Mouse (Mus musculus) intestine, embryonic 14.5 days (tissue): Measurements from ENCODE around the gene Radil. TPM values are rescaled to one million over a fixed set of nuclear protein-coding genes. Genes with fewer than 3 reads are reported as not detected.

Source experiments
- ATAC-seq: fragments of 200-750 bp; cut with Nextera tagmentation; replicated peaks from 2 replicates; pipeline ENCODE4 v1.8.0; 2017; ENCODE audit warnings: low read depth, moderate number of reproducible peaks, moderate TSS enrichment, moderate library complexity; ENCODE audit not compliant: low FRiP score, low TSS enrichment
- DNase-seq: peaks from one replicate; pipeline ENCODE4 v3.0.0-alpha.2; 2018; ENCODE audit warnings: low spot score
- H3K27ac ChIP-seq: fragments of 300-500 bp; sonication (generic); 2 replicates; pipeline ENCODE4 v1.5.1; 2014; ENCODE audit warnings: low read depth, mild to moderate bottlenecking, control low read depth
- H3K27me3 ChIP-seq: fragments of 300-500 bp; sonication (generic); replicated peaks from 2 replicates; pipeline ENCODE4 v1.6.1; 2014; ENCODE audit warnings: low read length, control low read depth; ENCODE audit not compliant: control insufficient read depth, insufficient read depth
- H3K36me3 ChIP-seq: fragments of 300-500 bp; sonication (generic); 2 replicates; pipeline ENCODE4 v1.6.1; 2014; ENCODE audit warnings: low read length, control low read depth; ENCODE audit not compliant: control insufficient read depth, insufficient read depth
- H3K4me1 ChIP-seq: fragments of 300-500 bp; sonication (generic); replicated peaks from 2 replicates; pipeline ENCODE4 v1.6.1; 2014; ENCODE audit warnings: low read length, control low read depth, mixed read lengths; ENCODE audit not compliant: control insufficient read depth, insufficient read depth
- H3K4me2 ChIP-seq: fragments of 300-500 bp; sonication (generic); 2 replicates; pipeline ENCODE4 v1.6.1; 2014; ENCODE audit warnings: low read length
- H3K4me3 ChIP-seq: fragments of 300-500 bp; sonication (generic); 2 replicates; pipeline ENCODE4 v1.5.1; 2014; ENCODE audit warnings: low read depth, low read length, control low read depth, mixed read lengths
- H3K9ac ChIP-seq: fragments of 300-500 bp; sonication (generic); 2 replicates; pipeline ENCODE4 v1.6.1; 2014; ENCODE audit warnings: mild to moderate bottlenecking, low read length
- H3K9me3 ChIP-seq: fragments of 300-500 bp; sonication (generic); 2 replicates; pipeline ENCODE4 v1.6.1; 2016; ENCODE audit warnings: low read length, control low read depth; ENCODE audit not compliant: control insufficient read depth
- WGBS: fragments of 180-500 bp; shearing (Covaris S2); extraction: QIAGEN DNeasy Blood & Tissue Kit; methylation state at CpG from one replicate; pipeline ENCODE4 v1.1.7; 2014; 5-methylcytosine and 5-hydroxymethylcytosine counted together
- polyA plus RNA-seq: library from polyadenylated mRNA; unstranded; fragments of >200 nt; fragmentation: Nextera tagmentation; extraction: Ambion mirVana; gene quantifications from 2 replicates; pipeline ENCODE4 v1.2.1, GENCODE M21; 2014

Gene Radil
- polyA plus RNA-seq, 1 experiment from 2014 or later = 2.5 TPM

DNA sequence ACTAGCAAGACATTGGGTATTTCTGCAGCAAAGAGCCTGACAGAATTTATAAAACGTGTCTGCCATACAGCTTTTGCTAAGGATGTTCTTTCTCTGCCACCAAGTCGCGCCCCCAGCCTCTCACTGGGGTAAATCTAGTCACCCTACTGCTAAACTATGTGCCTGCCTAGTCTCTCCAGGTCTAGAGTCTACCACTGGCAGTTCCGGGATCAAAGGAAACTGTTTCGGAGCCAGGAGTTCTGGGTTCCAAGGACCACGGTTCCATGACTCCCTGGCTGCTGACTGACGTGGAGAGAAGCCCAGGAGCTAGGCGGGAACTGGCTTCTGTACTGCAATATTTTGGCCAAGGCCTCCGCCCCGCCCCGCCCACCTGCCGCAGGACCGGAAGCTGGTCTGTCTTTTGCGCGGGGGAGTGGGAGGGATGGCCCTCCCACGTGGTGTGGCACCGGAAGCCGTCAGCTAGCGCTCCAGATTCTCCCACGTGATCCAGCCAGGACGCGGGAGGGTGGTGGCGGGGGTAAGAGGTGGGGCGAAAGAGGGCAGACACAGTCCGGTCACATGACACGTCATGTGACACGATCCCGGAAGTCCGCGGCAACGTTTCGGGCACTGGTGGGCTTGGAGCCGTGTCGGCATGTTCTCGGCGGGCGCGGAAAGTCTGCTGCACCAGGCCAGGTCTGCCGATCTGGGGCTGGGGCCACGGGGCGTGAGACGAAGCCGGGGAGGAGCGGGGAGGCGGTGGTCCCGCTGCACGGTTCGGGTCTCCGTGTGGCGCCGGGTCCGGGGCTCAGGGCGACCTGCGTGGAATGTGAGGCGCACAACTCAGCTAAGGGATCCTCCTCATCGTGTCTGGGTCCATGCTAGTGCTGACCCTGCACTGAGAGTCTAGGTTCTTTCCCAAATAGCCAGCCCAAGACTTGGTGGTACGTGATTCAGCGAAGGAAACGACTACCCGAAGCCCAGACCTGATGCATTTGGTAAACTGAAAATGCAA, 87.1 kb downstream of the Radil start, which contains the start of gene Ap5z1:
Gene Ap5z1, plus strand, starts transcription at position 484 of the 994 bp plus-strand sequence.
- no peaks in the 10 kb centered on the region for H3K9me3 ChIP-seq
- 2% methylated on average over 60 of the region's 60 CpGs for WGBS
- DNase-seq = peak; percentile 93
- H3K27me3 ChIP-seq = no peaks in the 10 kb centered on the region
- peaks cover 6% of the 10 kb centered on the region; the same call in 1 of the 2 replicates for H3K4me1 ChIP-seq
- peak within 1 kb of the TSS; percentile 67 for H3K9ac ChIP-seq
- ATAC-seq = peak; percentile 90
- H3K36me3 ChIP-seq = peaks cover 16% of the 10 kb centered on the region
- H3K27ac ChIP-seq = peak within 1 kb of the TSS; percentile 79
- peak within 1 kb of the TSS; percentile 69 for H3K4me3 ChIP-seq
- H3K4me2 ChIP-seq = peak within 1 kb of the TSS; percentile 87

- H3K27me3 ChIP-seq = no peaks in the 10 kb centered on the region
- H3K9ac ChIP-seq = peak overlapping the region; percentile 10; the same call in 1 of the 2 replicates
- H3K36me3 ChIP-seq = peaks cover 16% of the 10 kb centered on the region
- peak overlapping the region; percentile 79 for H3K27ac ChIP-seq
- peak overlapping the region; percentile 87 for H3K4me2 ChIP-seq
- no peak for ATAC-seq
- no peaks in the 10 kb centered on the region for H3K9me3 ChIP-seq
- peaks cover 6% of the 10 kb centered on the region; the same call in 1 of the 2 replicates for H3K4me1 ChIP-seq
- no peak for DNase-seq
- WGBS = 83% methylated on average over 6 of the region's 6 CpGs
- peak overlapping the region; percentile 69 for H3K4me3 ChIP-seq
Measured at GRCm38 (mm10) chr5:142463011-142463410, 87.9 kb downstream of the Radil start.

GRCm38 (mm10) chr5:142462641-142462948, 88.3 kb downstream of the Radil start:
- H3K27ac ChIP-seq = no peak overlapping the region
- H3K4me1 ChIP-seq = peaks cover 6% of the 10 kb centered on the region
- no peak overlapping the region for H3K4me3 ChIP-seq
- 98% methylated on average over 2 of the region's 2 CpGs for WGBS
- H3K9me3 ChIP-seq = no peaks in the 10 kb centered on the region
- H3K9ac ChIP-seq = no peak overlapping the region
- no peak overlapping the region for H3K4me2 ChIP-seq
- ATAC-seq (no peak), DNase-seq (no peak)
- no peaks in the 10 kb centered on the region for H3K27me3 ChIP-seq
- peaks cover 16% of the 10 kb centered on the region for H3K36me3 ChIP-seq

- DNase-seq = no peak
- no peaks in the 10 kb centered on the region for H3K27me3 ChIP-seq
- no peak overlapping the region for H3K4me2 ChIP-seq
- H3K27ac ChIP-seq = no peak overlapping the region
- H3K36me3 ChIP-seq = peaks cover 20% of the 10 kb centered on the region
- peaks cover 6% of the 10 kb centered on the region for H3K4me1 ChIP-seq
- 97% methylated on average over 7 of the region's 7 CpGs for WGBS
- no peak for ATAC-seq
- H3K9me3 ChIP-seq = no peaks in the 10 kb centered on the region
- no peak overlapping the region for H3K9ac ChIP-seq
- H3K4me3 ChIP-seq = no peak overlapping the region
Measured at GRCm38 (mm10) chr5:142461942-142462640, 88.8 kb downstream of the Radil start.

- no peak for ATAC-seq
- 82% methylated on average over 5 of the region's 5 CpGs for WGBS
- peaks cover 37% of the 10 kb centered on the region for H3K36me3 ChIP-seq
Measured at GRCm38 (mm10) chr5:142459834-142460233, 91.1 kb downstream of the Radil start.

DNA sequence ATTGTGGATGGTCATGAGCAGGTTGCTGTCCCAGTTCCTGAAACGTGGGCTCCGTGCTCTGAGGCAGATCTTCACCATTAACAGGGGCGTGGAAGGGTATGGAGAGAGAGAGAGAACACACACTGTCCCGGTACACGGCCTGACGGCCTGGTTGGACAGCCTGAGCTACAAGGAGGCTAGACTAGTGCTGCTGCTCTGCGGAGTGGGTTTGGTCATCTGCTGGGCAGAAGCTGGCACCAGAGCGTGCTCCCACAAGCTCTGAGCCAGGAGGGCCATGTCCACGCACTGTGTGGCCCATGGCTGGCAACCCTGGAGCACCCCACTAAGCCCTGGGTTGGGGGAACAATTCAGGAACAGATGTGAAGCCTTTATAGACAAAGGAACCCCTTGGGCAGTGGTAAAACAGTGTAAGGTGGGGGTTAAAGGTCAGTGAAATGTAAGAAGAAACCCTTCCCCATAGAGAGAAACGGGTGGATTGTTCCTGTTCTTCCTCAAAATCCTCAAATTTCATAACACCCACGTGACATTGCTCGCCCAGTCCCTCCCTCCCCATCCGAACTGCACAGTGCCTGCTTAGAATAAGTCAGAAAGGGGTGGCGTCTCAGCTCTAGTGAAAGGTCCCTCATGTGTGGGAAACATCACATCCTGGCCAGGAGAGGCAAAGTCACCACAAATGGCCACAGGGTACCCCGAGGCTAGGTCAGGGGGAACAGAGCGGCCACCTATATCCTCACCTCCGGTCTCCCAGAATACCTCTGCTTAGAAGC, 91.9 kb downstream of the Radil start:
- Histone ChIP-seq H3K4me1 (no peaks in the 10 kb centered on the region; the same call in 1 of the 2 replicates), H3K27me3 (no peaks in the 10 kb centered on the region), H3K9ac (no peak overlapping the region), H3K4me2 (no peak overlapping the region), H3K27ac (no peak overlapping the region), H3K4me3 (no peak overlapping the region), H3K9me3 (no peaks in the 10 kb centered on the region), H3K36me3 (peaks cover 46% of the 10 kb centered on the region)
- 80% methylated on average over 17 of the region's 17 CpGs for WGBS
- DNase-seq (no peak), ATAC-seq (no peak)

More at GRCm38 (mm10) chr5:142459834-142460233, 91.1 kb downstream of the Radil start:
- Histone ChIP-seq H3K4me3 (no peak overlapping the region), H3K4me1 (peaks cover 5% of the 10 kb centered on the region), H3K9me3 (no peaks in the 10 kb centered on the region), H3K4me2 (no peak overlapping the region), H3K9ac (no peak overlapping the region), H3K27ac (no peak overlapping the region), H3K27me3 (no peaks in the 10 kb centered on the region)
- no peak for DNase-seq

DNA sequence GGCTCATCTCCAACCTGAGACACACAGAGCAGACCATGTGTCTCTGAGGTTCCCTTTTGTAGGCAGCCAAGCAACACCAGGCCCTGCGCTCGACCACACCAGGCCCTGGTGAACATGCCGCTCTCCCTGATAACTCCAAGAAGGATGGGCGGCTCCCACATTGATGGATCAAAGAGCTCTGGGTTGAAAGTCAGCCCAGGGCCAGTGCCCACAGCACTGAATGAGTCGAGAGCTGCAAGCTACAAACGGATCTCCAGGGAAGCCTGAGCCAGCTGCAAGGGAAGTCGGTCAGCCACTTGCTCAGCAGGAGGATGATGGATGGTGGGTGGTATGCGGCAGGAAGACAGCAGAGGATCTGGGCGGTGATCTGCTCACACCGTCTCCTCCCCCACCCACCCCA, 93.6 kb downstream of the Radil start:
- no peak for ATAC-seq

GRCm38 (mm10) chr5:142456318-142456717, 94.6 kb downstream of the Radil start:
- H3K4me3 ChIP-seq = no peak overlapping the region
- H3K36me3 ChIP-seq = peaks cover 66% of the 10 kb centered on the region
- DNase-seq (no peak), ATAC-seq (no peak)
- H3K9ac ChIP-seq = no peak overlapping the region
- no peak overlapping the region for H3K27ac ChIP-seq
- no peaks in the 10 kb centered on the region; the same call in 1 of the 2 replicates for H3K4me1 ChIP-seq
- H3K9me3 ChIP-seq = no peaks in the 10 kb centered on the region
- 71% methylated on average over 15 of the region's 15 CpGs for WGBS
- H3K27me3 ChIP-seq = no peaks in the 10 kb centered on the region
- H3K4me2 ChIP-seq = no peak overlapping the region

More for the DNA sequence above, 93.6 kb downstream of the Radil start:
- Histone ChIP-seq H3K4me2 (no peak overlapping the region), H3K4me1 (no peaks in the 10 kb centered on the region; the same call in 1 of the 2 replicates), H3K27ac (peak overlapping the region; percentile 38; the same call in 1 of the 2 replicates), H3K27me3 (no peaks in the 10 kb centered on the region), H3K36me3 (peaks cover 62% of the 10 kb centered on the region), H3K9me3 (no peaks in the 10 kb centered on the region), H3K4me3 (no peak overlapping the region), H3K9ac (peak overlapping the region; percentile 10; the same call in 1 of the 2 replicates)
- DNase-seq = no peak
- 32% methylated on average over 10 of the region's 10 CpGs for WGBS
